ENCODE assay signal across 22 mouse cellular contexts in genomic region chr5:140980051-140980450, GRCm38 (mm10). TPM values are rescaled to one million over a fixed set of nuclear protein-coding genes. Genes with fewer than 3 reads are reported as not detected.
"Had no signal": no experiment of that assay in that cellular context is flagged by ENCODE, and none has a peak within 500 bp of the region (broad histone marks: within the 10 kb centered on the region; RNA-seq: fewer than 3 reads in every experiment).

No protein-coding gene starts in this region.

- H3K4me2 ChIP-seq: limb, embryonic 12.5 days; limb, embryonic 15.5 days; liver, embryonic 11.5 days; lung, embryonic 14.5 days; midbrain, embryonic 13.5 days; neural tube, embryonic 13.5 days; stomach, embryonic 15.5 days had no signal

- H3K9me3 ChIP-seq: limb, embryonic 15.5 days; neural tube, embryonic 13.5 days; stomach, embryonic 15.5 days had no signal

- H3K27me3 ChIP-seq: limb, embryonic 12.5 days; limb, embryonic 15.5 days; megakaryocyte, embryonic 14.5 days; midbrain, embryonic 13.5 days; neural tube, embryonic 13.5 days; stomach, embryonic 15.5 days had no signal

- DNase-seq: kidney, adult 11 months; kidney, adult 9 months; kidney, postnatal 14 days; kidney, postnatal 4 days; left cerebral cortex, postnatal 4 days; liver, postnatal 0 days; lung, embryonic 14.5 days; thymus, adult 18-20 months; thymus, postnatal 36 days had no signal

- H3K9ac ChIP-seq: limb, embryonic 12.5 days; limb, embryonic 15.5 days; liver, embryonic 14.5 days; liver, postnatal 0 days; lung, embryonic 14.5 days; midbrain, embryonic 13.5 days; neural tube, embryonic 13.5 days; stomach, embryonic 15.5 days had no signal

- ATAC-seq: liver, postnatal 0 days; lung, postnatal 0 days; midbrain, embryonic 13.5 days; midbrain, embryonic 16.5 days had no signal

- H3K4me3 ChIP-seq: limb, embryonic 12.5 days; limb, embryonic 15.5 days; megakaryocyte, embryonic 14.5 days; midbrain, embryonic 10.5 days; midbrain, embryonic 13.5 days; myocyte; neural tube, embryonic 13.5 days; stomach, embryonic 15.5 days had no signal

- H3K27ac ChIP-seq: limb, embryonic 12.5 days; limb, embryonic 15.5 days; liver, embryonic 14.5 days; macrophage; midbrain, embryonic 10.5 days; midbrain, embryonic 13.5 days; neural tube, embryonic 13.5 days; stomach, embryonic 15.5 days had no signal

- H3K4me1 ChIP-seq: megakaryocyte, embryonic 14.5 days; midbrain, embryonic 13.5 days; neural tube, embryonic 13.5 days; stomach, embryonic 15.5 days had no signal

- H3K36me3 ChIP-seq: limb, embryonic 12.5 days; limb, embryonic 15.5 days; midbrain, embryonic 10.5 days; midbrain, embryonic 13.5 days; neural tube, embryonic 13.5 days; stomach, embryonic 15.5 days had no signal

RNA-seq across cellular contexts. Expression of gene Card11, which starts 20.3 kb away (rescaled TPM):
- polyA plus RNA-seq: midbrain, embryonic 16.5 days had no signal
